Mouse (Mus musculus) lung, embryonic 14.5 days (tissue): ENCODE measurements around the gene Mrpl33. TPM values are rescaled to one million over a fixed set of nuclear protein-coding genes. Genes with fewer than 3 reads are reported as not detected.
"Not testable (repeated sequence)": the region's sequence is repeated elsewhere in the genome, so short reads cannot be mapped to it uniquely, and the experiment has no call there.

Experiments
- ATAC-seq: fragments of 200-750 bp; cut with Nextera tagmentation; 2 replicates; pipeline ENCODE4 v1.8.0; 2017; ENCODE audit warnings: mild to moderate bottlenecking, moderate TSS enrichment, moderate library complexity; ENCODE audit not compliant: insufficient read depth
- DNase-seq: peaks from one replicate; pipeline ENCODE4 v3.0.0-alpha.2; 2015
- H3K27ac ChIP-seq: fragments of 300-500 bp; sonication (generic); 2 replicates; pipeline ENCODE4 v1.5.1; 2014; ENCODE audit warnings: low read depth, mild to moderate bottlenecking, moderate library complexity
- H3K27me3 ChIP-seq: fragments of 300-500 bp; sonication (generic); 2 replicates; pipeline ENCODE4 v1.6.1; 2014; ENCODE audit warnings: low read length, control low read depth; ENCODE audit not compliant: insufficient read depth
- H3K36me3 ChIP-seq: fragments of 300-500 bp; sonication (generic); 2 replicates; pipeline ENCODE4 v1.6.1; 2014; ENCODE audit warnings: control low read depth; ENCODE audit not compliant: insufficient read depth
- H3K4me1 ChIP-seq: fragments of 300-500 bp; sonication (generic); 2 replicates; pipeline ENCODE4 v1.6.1; 2014; ENCODE audit warnings: antibody characterized with exemption, control low read depth; ENCODE audit not compliant: insufficient read depth
- H3K4me2 ChIP-seq: fragments of 300-500 bp; sonication (generic); 2 replicates; pipeline ENCODE4 v1.6.1; 2014; ENCODE audit warnings: mild to moderate bottlenecking
- H3K4me3 ChIP-seq: fragments of 300-500 bp; sonication (generic); 2 replicates; pipeline ENCODE4 v1.5.1; 2014; ENCODE audit warnings: low read depth, low read length
- H3K9ac ChIP-seq: fragments of 300-500 bp; sonication (generic); 2 replicates; pipeline ENCODE4 v1.6.1; 2014
- H3K9me3 ChIP-seq: fragments of 300-500 bp; sonication (generic); 2 replicates; pipeline ENCODE4 v1.6.1; 2016; ENCODE audit warnings: low read depth, low read length, control low read depth
- CTCF ChIP-seq: IDR thresholded peaks from 2 replicates; pipeline ENCODE4 v1.5.1; 2016; ENCODE audit warnings: antibody characterized with exemption, low read depth
- WGBS: fragments of 180-500 bp; shearing (Covaris S2); extraction: QIAGEN DNeasy Blood & Tissue Kit; methylation state at CpG from one replicate; pipeline ENCODE4 v1.1.7; 2014; 5-methylcytosine and 5-hydroxymethylcytosine counted together
- polyA plus RNA-seq: library from polyadenylated mRNA; unstranded; fragments of >200 nt; fragmentation: Nextera tagmentation; extraction: Ambion mirVana; gene quantifications from 2 replicates; pipeline ENCODE4 v1.2.1, GENCODE M21; 2014

The Mrpl33 gene
- polyA plus RNA-seq, 1 experiment from 2014 or later, result 272 TPM

GRCm38 (mm10) chr5:31627562-31628526, 31.1 kb downstream of the Mrpl33 start:
- DNase-seq, result no peak

GRCm38 (mm10) chr5:31628555-31628954, 31.8 kb downstream of the Mrpl33 start:
- 84% methylated on average over 8 of the region's 8 CpGs for WGBS
- ATAC-seq (no peak), DNase-seq (no peak)
- no peaks in the 10 kb centered on the region for H3K27me3 ChIP-seq
- no peaks in the 10 kb centered on the region for H3K9me3 ChIP-seq
- H3K4me1 ChIP-seq, result 0 out of 2 replicates have a peak, but pooled peaks cover 6% of the 10 kb centered on the region
- no peak overlapping the region for H3K4me3 ChIP-seq
- 0 out of 2 replicates have a peak, but pooled peaks cover 2% of the 10 kb centered on the region for H3K36me3 ChIP-seq
- H3K9ac ChIP-seq, result no peak overlapping the region
- no peak overlapping the region for H3K4me2 ChIP-seq
- TF ChIP-seq CTCF, result no peak
- no peak overlapping the region for H3K27ac ChIP-seq

More at GRCm38 (mm10) chr5:31627562-31628526, 31.1 kb downstream of the Mrpl33 start:
- Histone ChIP-seq H3K9ac (no peak overlapping the region), H3K27ac (no peak overlapping the region), H3K4me2 (no peak overlapping the region), H3K27me3 (no peaks in the 10 kb centered on the region), H3K4me3 (no peak overlapping the region), H3K36me3 (peaks cover 8% of the 10 kb centered on the region; the same call in 1 of the 2 replicates), H3K9me3 (no peaks in the 10 kb centered on the region), H3K4me1 (0 out of 2 replicates have a peak, but pooled peaks cover 6% of the 10 kb centered on the region)
- TF ChIP-seq CTCF, result no peak
- ATAC-seq, result no peak
- WGBS, result 60% methylated on average over 9 of the region's 9 CpGs

- peak overlapping the region; percentile 18; the same call in 1 of the 2 replicates for H3K9ac ChIP-seq
- peak overlapping the region; percentile 78 for H3K27ac ChIP-seq
- no peaks in the 10 kb centered on the region for H3K9me3 ChIP-seq
- H3K4me1 ChIP-seq, result 0 out of 2 replicates have a peak, but pooled peaks cover 6% of the 10 kb centered on the region
- no peak overlapping the region for H3K4me3 ChIP-seq
- peak; percentile 62 for DNase-seq
- ATAC-seq, result peak; percentile 80
- WGBS, result 23% methylated on average over 5 of the region's 5 CpGs
- no peaks in the 10 kb centered on the region for H3K36me3 ChIP-seq
- H3K27me3 ChIP-seq, result no peaks in the 10 kb centered on the region
- no peak overlapping the region for H3K4me2 ChIP-seq
- no peak for TF ChIP-seq CTCF
Observed at GRCm38 (mm10) chr5:31630064-31630463, 33.3 kb downstream of the Mrpl33 start.

GRCm38 (mm10) chr5:31631169-31631568, 34.4 kb downstream of the Mrpl33 start:
- H3K4me2 ChIP-seq, H3K27me3 ChIP-seq, H3K9ac ChIP-seq, H3K4me1 ChIP-seq, H3K9me3 ChIP-seq, DNase-seq, H3K36me3 ChIP-seq, H3K4me3 ChIP-seq, ATAC-seq: not testable (repeated sequence)
- peak overlapping the region; percentile 78 for H3K27ac ChIP-seq
- WGBS, result 91% methylated on average over 4 of the region's 4 CpGs

- WGBS, result 72% methylated on average over 4 of the region's 4 CpGs
- H3K4me2 ChIP-seq, result no peak overlapping the region
- no peak overlapping the region for H3K9ac ChIP-seq
- H3K36me3 ChIP-seq, result 0 out of 2 replicates have a peak, but pooled peaks cover 2% of the 10 kb centered on the region
- DNase-seq, result no peak
- no peak for ATAC-seq
- H3K27me3 ChIP-seq, result no peaks in the 10 kb centered on the region
- H3K4me3 ChIP-seq, result no peak overlapping the region
- no peak for TF ChIP-seq CTCF
- H3K27ac ChIP-seq, result no peak overlapping the region
- no peaks in the 10 kb centered on the region for H3K9me3 ChIP-seq
- 0 out of 2 replicates have a peak, but pooled peaks cover 12% of the 10 kb centered on the region for H3K4me1 ChIP-seq
Observed at GRCm38 (mm10) chr5:31634161-31634560, 37.4 kb downstream of the Mrpl33 start.

- no peak overlapping the region for H3K27ac ChIP-seq
- 0 out of 2 replicates have a peak, but pooled peaks cover 9% of the 10 kb centered on the region for H3K4me1 ChIP-seq
- H3K9ac ChIP-seq, result no peak overlapping the region
- H3K36me3 ChIP-seq, result 0 out of 2 replicates have a peak, but pooled peaks cover 2% of the 10 kb centered on the region
- H3K4me3 ChIP-seq, result no peak overlapping the region
- H3K4me2 ChIP-seq, result no peak overlapping the region
- ATAC-seq (no peak), DNase-seq (no peak)
- WGBS, result 68% methylated on average over 5 of the region's 5 CpGs
- no peak for TF ChIP-seq CTCF
- no peaks in the 10 kb centered on the region for H3K9me3 ChIP-seq
- H3K27me3 ChIP-seq, result no peaks in the 10 kb centered on the region
Observed at GRCm38 (mm10) chr5:31634679-31635078, 37.9 kb downstream of the Mrpl33 start.
